Mouse (Mus musculus) spleen, adult 2 months (tissue): ENCODE data around the gene Hoxb7.

Experiments used
- CTCF ChIP-seq: fragments of 200-500 bp; IDR thresholded peaks from 2 replicates; pipeline ENCODE4 v1.5.1; 2011; ENCODE audit warnings: mild to moderate bottlenecking, inconsistent platforms; ENCODE audit not compliant: insufficient read depth, insufficient read length, insufficient replicate concordance; ENCODE audit errors: extremely low read depth
- POLR2A ChIP-seq: fragments of 200-500 bp; IDR thresholded peaks from 2 replicates; pipeline ENCODE4 v1.6.1; 2011; ENCODE audit warnings: low read depth, low read length, inconsistent platforms

GRCm38 (mm10) chr11:96305505-96306182 lies 19.2 kb downstream of the Hoxb7 start:
- no peak for TF ChIP-seq POLR2A
- no peak for TF ChIP-seq CTCF
